Mouse (Mus musculus) brain, adult 2 months (tissue): ENCODE data around the gene Blvrb.

Source experiments
- DNase-seq: peaks from one replicate; pipeline ENCODE4 v3.0.0; 2011; ENCODE audit warnings: low read depth, low spot score

Blvrb gene

GRCm38 (mm10) chr7:27448421-27449206 is 836 bp downstream of the Blvrb start:
- no peak for DNase-seq

GRCm38 (mm10) chr7:27449256-27449862 is 1.6 kb downstream of the Blvrb start:
- peak; percentile 75 for DNase-seq

GRCm38 (mm10) chr7:27451359-27451758 is 3.6 kb downstream of the Blvrb start:
- no peak for DNase-seq

- no peak for DNase-seq
These were observed 4.5 kb downstream of the Blvrb start for GRCm38 (mm10) chr7:27452206-27452770.

GRCm38 (mm10) chr7:27454461-27455121 is 6.8 kb downstream of the Blvrb start:
- no peak for DNase-seq

- DNase-seq = no peak
These were observed 7.5 kb downstream of the Blvrb start for GRCm38 (mm10) chr7:27455273-27455672.

GRCm38 (mm10) chr7:27458614-27459013 is 10.8 kb downstream of the Blvrb start:
- no peak for DNase-seq

- no peak for DNase-seq
These were observed 11.9 kb downstream of the Blvrb start for GRCm38 (mm10) chr7:27459640-27460039.

- no peak for DNase-seq
These were observed 12.7 kb downstream of the Blvrb start for GRCm38 (mm10) chr7:27460477-27460876.

- DNase-seq = peak; percentile 29
These were observed 19.9 kb downstream of the Blvrb start for GRCm38 (mm10) chr7:27467648-27468047.

GRCm38 (mm10) chr7:27471390-27472120 is 23.8 kb downstream of the Blvrb start:
- no peak for DNase-seq

GRCm38 (mm10) chr7:27472596-27472995 is 24.8 kb downstream of the Blvrb start:
- DNase-seq = no peak

GRCm38 (mm10) chr7:27473156-27473834 is 25.5 kb downstream of the Blvrb start, which contains the start of gene Sertad3:
Sertad3 (plus strand) TSS chr7:27473768.
- peak; percentile 99 for DNase-seq

GRCm38 (mm10) chr7:27473835-27474489 is 26.2 kb downstream of the Blvrb start:
- DNase-seq = no peak

GRCm38 (mm10) chr7:27474490-27474954 is 26.7 kb downstream of the Blvrb start:
- DNase-seq = peak; percentile 100

- DNase-seq = no peak
These were observed 27.8 kb downstream of the Blvrb start for GRCm38 (mm10) chr7:27475596-27475995.

GRCm38 (mm10) chr7:27476098-27476635 is 28.4 kb downstream of the Blvrb start:
- DNase-seq = no peak

GRCm38 (mm10) chr7:27478561-27478960 is 30.8 kb downstream of the Blvrb start:
- DNase-seq = no peak

GRCm38 (mm10) chr7:27479750-27480149 is 32.0 kb downstream of the Blvrb start:
- DNase-seq = no peak

- DNase-seq = no peak
These were observed 32.7 kb downstream of the Blvrb start for GRCm38 (mm10) chr7:27480506-27480905.
